Mouse (Mus musculus) lung, postnatal 0 days (tissue): ENCODE results near the gene D930007J09Rik. TPM values are rescaled to one million over a fixed set of nuclear protein-coding genes. Genes with fewer than 3 reads are reported as not detected.

ENCODE experiments used
- ATAC-seq: fragments of 200-750 bp; cut with Nextera tagmentation; 2 replicates; pipeline ENCODE4 v1.8.0; 2017; ENCODE audit warnings: moderate library complexity
- DNase-seq: peaks from one replicate; pipeline ENCODE4 v3.0.0-alpha.2; 2016; ENCODE audit warnings: low spot score
- H3K27ac ChIP-seq: fragments of 300-500 bp; sonication (generic); 2 replicates; pipeline ENCODE4 v1.5.1; 2014; ENCODE audit warnings: antibody characterized with exemption, mild to moderate bottlenecking, low read length, mixed read lengths
- H3K27me3 ChIP-seq: fragments of 300-500 bp; sonication (generic); replicated peaks from 2 replicates; pipeline ENCODE4 v1.6.1; 2014; ENCODE audit warnings: low read length, mixed read lengths; ENCODE audit not compliant: insufficient read depth
- H3K36me3 ChIP-seq: fragments of 300-500 bp; sonication (generic); 2 replicates; pipeline ENCODE4 v1.6.1; 2014; ENCODE audit warnings: low read length, mixed read lengths; ENCODE audit not compliant: insufficient read depth
- H3K4me1 ChIP-seq: fragments of 300-500 bp; sonication (generic); 2 replicates; pipeline ENCODE4 v1.6.1; 2014; ENCODE audit warnings: antibody characterized with exemption, low read depth, low read length, mixed read lengths; ENCODE audit not compliant: insufficient read depth
- H3K4me2 ChIP-seq: fragments of 300-500 bp; sonication (generic); replicated peaks from 2 replicates; pipeline ENCODE4 v1.6.1; 2014; ENCODE audit warnings: low read depth, mild to moderate bottlenecking, low read length, moderate library complexity, mixed read lengths
- H3K4me3 ChIP-seq: fragments of 300-500 bp; sonication (generic); 2 replicates; pipeline ENCODE4 v1.5.1; 2014; ENCODE audit warnings: low read depth, low read length
- H3K9ac ChIP-seq: fragments of 300-500 bp; sonication (generic); replicated peaks from 2 replicates; pipeline ENCODE4 v1.6.1; 2014; ENCODE audit warnings: low read depth, mild to moderate bottlenecking
- H3K9me3 ChIP-seq: fragments of 300-500 bp; sonication (generic); 2 replicates; pipeline ENCODE4 v1.6.1; 2016; ENCODE audit warnings: low read length, mixed read lengths
- CTCF ChIP-seq: IDR thresholded peaks from 2 replicates; pipeline ENCODE4 v1.5.1; 2016; ENCODE audit warnings: antibody characterized with exemption, mild to moderate bottlenecking
- EP300 ChIP-seq: IDR thresholded peaks from 2 replicates; pipeline ENCODE4 v1.6.1; 2016; ENCODE audit warnings: antibody characterized with exemption, mild to moderate bottlenecking, control low read depth
- WGBS: fragments of 180-500 bp; shearing (Covaris S2); extraction: QIAGEN DNeasy Blood & Tissue Kit; methylation state at CpG from one replicate; pipeline ENCODE4 v1.1.7; 2014; 5-methylcytosine and 5-hydroxymethylcytosine counted together
- polyA plus RNA-seq: library from polyadenylated mRNA; unstranded; fragments of >200 nt; fragmentation: Nextera tagmentation; extraction: Ambion mirVana; gene quantifications from 2 replicates; pipeline ENCODE4 v1.2.1, GENCODE M21; 2015

Gene D930007J09Rik
- polyA plus RNA-seq, 1 experiment from 2014 or later: not detected

- Histone ChIP-seq H3K9me3 (no peaks in the 10 kb centered on the region), H3K36me3 (peaks cover 13% of the 10 kb centered on the region; the same call in 1 of the 2 replicates), H3K4me2 (peak overlapping the region; percentile 94; the same call in 1 of the 2 replicates), H3K4me3 (no peak overlapping the region), H3K27ac (no peak overlapping the region), H3K9ac (no peak overlapping the region), H3K27me3 (no peaks in the 10 kb centered on the region), H3K4me1 (0 out of 2 replicates have a peak, but pooled peaks cover 4% of the 10 kb centered on the region)
- DNase-seq (no peak), ATAC-seq (no peak)
- no peak for TF ChIP-seq CTCF
- TF ChIP-seq EP300: no peak
- WGBS: 76% methylated on average over 4 of the region's 4 CpGs
These were observed 1.2 kb upstream of the D930007J09Rik start for GRCm38 (mm10) chr13:32803701-32804345.

- under 1% methylated on average over 50 of the region's 51 CpGs for WGBS
- ATAC-seq: peak; percentile 97
- TF ChIP-seq CTCF (peak; percentile 73), EP300 (no peak)
- Histone ChIP-seq H3K27ac (peak within 1 kb of the TSS; percentile 73), H3K9me3 (no peaks in the 10 kb centered on the region), H3K4me2 (peak within 1 kb of the TSS; percentile 94), H3K4me1 (0 out of 2 replicates have a peak, but pooled peaks cover 4% of the 10 kb centered on the region), H3K27me3 (no peaks in the 10 kb centered on the region), H3K4me3 (peak within 1 kb of the TSS; percentile 82), H3K9ac (peak within 1 kb of the TSS; percentile 69), H3K36me3 (peaks cover 7% of the 10 kb centered on the region; the same call in 1 of the 2 replicates)
- DNase-seq: peak; percentile 100
These were observed 892 bp downstream of the D930007J09Rik start, which contains the start of gene Wrnip1 for GRCm38 (mm10) chr13:32801693-32802221. TSS of gene Wrnip1 (plus strand) at chr13:32802038.

GRCm38 (mm10) chr13:32800859-32801258 lies 1.8 kb downstream of the D930007J09Rik start:
- TF ChIP-seq CTCF (peak; percentile 45), EP300 (no peak)

GRCm38 (mm10) chr13:32799131-32799530 lies 3.5 kb downstream of the D930007J09Rik start:
- Histone ChIP-seq H3K27me3 (no peaks in the 10 kb centered on the region), H3K4me1 (0 out of 2 replicates have a peak, but pooled peaks cover 4% of the 10 kb centered on the region), H3K9ac (no peak overlapping the region), H3K9me3 (no peaks in the 10 kb centered on the region), H3K36me3 (no peaks in the 10 kb centered on the region), H3K4me2 (no peak overlapping the region), H3K27ac (no peak overlapping the region), H3K4me3 (no peak overlapping the region)
- peak; percentile 37 for DNase-seq
- 58% methylated on average over 2 of the region's 2 CpGs for WGBS
- TF ChIP-seq EP300: no peak
- peak; percentile 43 for TF ChIP-seq CTCF
- no peak for ATAC-seq

More at GRCm38 (mm10) chr13:32800859-32801258, 1.8 kb downstream of the D930007J09Rik start:
- Histone ChIP-seq H3K27ac (no peak overlapping the region), H3K4me1 (0 out of 2 replicates have a peak, but pooled peaks cover 4% of the 10 kb centered on the region), H3K27me3 (no peaks in the 10 kb centered on the region), H3K4me2 (no peak overlapping the region), H3K36me3 (no peaks in the 10 kb centered on the region), H3K9me3 (no peaks in the 10 kb centered on the region), H3K9ac (no peak overlapping the region), H3K4me3 (no peak overlapping the region)
- no peak for ATAC-seq
- peak; percentile 43 for DNase-seq

GRCm38 (mm10) chr13:32797085-32797484 lies 5.6 kb downstream of the D930007J09Rik start:
- WGBS: 85% methylated on average over 1 of the region's 1 CpGs
- Histone ChIP-seq H3K4me3 (no peak overlapping the region), H3K4me2 (no peak overlapping the region), H3K27ac (no peak overlapping the region), H3K9ac (no peak overlapping the region), H3K27me3 (no peaks in the 10 kb centered on the region), H3K9me3 (no peaks in the 10 kb centered on the region), H3K36me3 (no peaks in the 10 kb centered on the region), H3K4me1 (no peaks in the 10 kb centered on the region)
- no peak for TF ChIP-seq EP300
- TF ChIP-seq CTCF: peak; percentile 7; the same call in 1 of the 2 replicates
- DNase-seq: no peak
- no peak for ATAC-seq

GRCm38 (mm10) chr13:32795166-32795565 lies 7.5 kb downstream of the D930007J09Rik start:
- DNase-seq (no peak), ATAC-seq (no peak)
- H3K9ac ChIP-seq: no peak overlapping the region
- H3K9me3 ChIP-seq: no peaks in the 10 kb centered on the region
- WGBS: 86% methylated on average over 5 of the region's 5 CpGs
- H3K4me2 ChIP-seq: no peak overlapping the region
- no peak for TF ChIP-seq CTCF
- no peak for TF ChIP-seq EP300
- H3K4me1 ChIP-seq: no peaks in the 10 kb centered on the region
- H3K4me3 ChIP-seq: no peak overlapping the region
- H3K27ac ChIP-seq: no peak overlapping the region
- no peaks in the 10 kb centered on the region for H3K36me3 ChIP-seq
- H3K27me3 ChIP-seq: no peaks in the 10 kb centered on the region
